Mouse (Mus musculus): ENCODE data around the gene Atp6v1g2. TPM values are rescaled to one million over a fixed set of nuclear protein-coding genes. Genes with fewer than 3 reads are reported as not detected.

Gene Atp6v1g2
- polyA plus RNA-seq, 1 experiment from 2014 or later, result 2.9 TPM

- Histone ChIP-seq H3K4me3 (ENCODE audit: low read depth, low read length) (no peak overlapping the region), H3K36me3 (ENCODE audit: control insufficient read depth, insufficient read depth, low read length) (no peaks in the 10 kb centered on the region), H3K27me3 (replicated peaks; ENCODE audit: control insufficient read depth, insufficient read depth, low read length) (peaks cover 59% of the 10 kb centered on the region), H3K9me3 (ENCODE audit: control insufficient read depth, low read length) (no peaks in the 10 kb centered on the region), H3K9ac (ENCODE audit: low read depth, low read length) (no peak overlapping the region), H3K4me1 (replicated peaks; ENCODE audit: control insufficient read depth, insufficient read depth, low read length) (peaks cover 11% of the 10 kb centered on the region), H3K4me2 (no peak overlapping the region), H3K27ac (ENCODE audit: low read depth, low read length) (no peak overlapping the region)
- DNase-seq (ENCODE audit: low spot score) (no peak), ATAC-seq (replicated peaks; ENCODE audit: low FRiP score) (no peak)
- WGBS, result 55% methylated on average over 8 of the region's 8 CpGs
Measured at GRCm38 (mm10) chr17:35198946-35199345, 34.5 kb upstream of the Atp6v1g2 start.

DNA sequence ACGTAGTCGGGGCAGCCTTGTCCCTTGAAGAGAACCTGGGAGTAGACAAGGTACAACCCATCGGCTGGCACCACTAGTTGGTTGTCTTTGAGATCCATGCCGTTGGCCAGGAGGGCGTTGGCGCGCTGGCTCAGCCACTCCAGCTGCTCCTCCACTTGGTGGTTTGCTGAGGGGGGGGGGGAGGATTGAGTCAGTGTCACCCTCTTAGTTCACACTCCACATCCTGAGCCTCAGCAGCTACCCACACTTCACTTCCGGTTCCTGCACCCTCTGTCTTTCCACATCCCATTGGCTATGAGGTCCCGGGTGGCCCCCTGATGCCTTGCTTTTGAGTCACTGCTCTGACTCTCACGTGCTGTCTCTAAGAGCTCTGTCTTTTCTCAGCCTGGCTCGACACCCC, 33.1 kb upstream of the Atp6v1g2 start:
- H3K27ac ChIP-seq (ENCODE audit: low read depth, low read length), result no peak overlapping the region
- DNase-seq (ENCODE audit: low spot score) (no peak), ATAC-seq (replicated peaks; ENCODE audit: low FRiP score) (no peak)
- H3K27me3 ChIP-seq (replicated peaks; ENCODE audit: control insufficient read depth, insufficient read depth, low read length), result peaks cover 62% of the 10 kb centered on the region
- H3K4me3 ChIP-seq (ENCODE audit: low read depth, low read length), result no peak overlapping the region
- H3K4me1 ChIP-seq (replicated peaks; ENCODE audit: control insufficient read depth, insufficient read depth, low read length), result peaks cover 3% of the 10 kb centered on the region; the same call in 1 of the 2 replicates
- H3K9me3 ChIP-seq (ENCODE audit: control insufficient read depth, low read length), result no peaks in the 10 kb centered on the region
- WGBS, result 52% methylated on average over 11 of the region's 11 CpGs
- no peaks in the 10 kb centered on the region for H3K36me3 ChIP-seq (ENCODE audit: control insufficient read depth, insufficient read depth, low read length)
- peak overlapping the region; percentile 44 for H3K4me2 ChIP-seq
- no peak overlapping the region for H3K9ac ChIP-seq (ENCODE audit: low read depth, low read length)

DNA sequence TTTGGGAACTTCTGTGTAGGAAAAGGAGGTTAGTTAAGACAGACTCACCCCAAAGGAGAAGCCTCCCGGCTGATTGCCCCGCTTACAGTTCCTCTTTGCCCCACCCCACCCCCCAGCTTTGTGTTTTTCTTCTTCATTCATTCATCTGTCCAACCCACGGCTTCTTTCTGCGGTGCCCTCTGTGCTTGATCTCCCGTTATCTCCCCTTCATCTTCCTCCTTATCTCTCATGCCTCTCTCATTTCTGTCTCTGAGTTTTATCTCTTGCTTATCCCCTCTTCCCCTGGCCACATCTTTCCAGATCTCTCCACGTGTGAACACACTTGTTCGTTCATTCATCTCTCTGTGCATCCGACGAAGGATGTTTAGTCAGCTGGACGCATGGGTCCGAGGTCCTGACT, 32.3 kb upstream of the Atp6v1g2 start:
- H3K9me3 ChIP-seq (ENCODE audit: control insufficient read depth, low read length), result no peaks in the 10 kb centered on the region
- ATAC-seq (replicated peaks; ENCODE audit: low FRiP score) (no peak), DNase-seq (ENCODE audit: low spot score) (no peak)
- H3K4me1 ChIP-seq (replicated peaks; ENCODE audit: control insufficient read depth, insufficient read depth, low read length), result peaks cover 3% of the 10 kb centered on the region; the same call in 1 of the 2 replicates
- no peaks in the 10 kb centered on the region for H3K36me3 ChIP-seq (ENCODE audit: control insufficient read depth, insufficient read depth, low read length)
- peak overlapping the region; percentile 44 for H3K4me2 ChIP-seq
- 35% methylated on average over 11 of the region's 11 CpGs for WGBS
- H3K9ac ChIP-seq (ENCODE audit: low read depth, low read length), result no peak overlapping the region
- H3K27ac ChIP-seq (ENCODE audit: low read depth, low read length), result no peak overlapping the region
- H3K27me3 ChIP-seq (replicated peaks; ENCODE audit: control insufficient read depth, insufficient read depth, low read length), result peaks cover 62% of the 10 kb centered on the region
- H3K4me3 ChIP-seq (ENCODE audit: low read depth, low read length), result peak overlapping the region; percentile 22

GRCm38 (mm10) chr17:35201787-35202186, 31.7 kb upstream of the Atp6v1g2 start, which contains the start of gene Tnf:
Tnf (minus strand) TSS chr17:35202007.
- peaks cover 57% of the 10 kb centered on the region for H3K27me3 ChIP-seq (replicated peaks; ENCODE audit: control insufficient read depth, insufficient read depth, low read length)
- H3K27ac ChIP-seq (ENCODE audit: low read depth, low read length), result no peak within 1 kb of the TSS
- DNase-seq (ENCODE audit: low spot score) (no peak), ATAC-seq (replicated peaks; ENCODE audit: low FRiP score) (no peak)
- H3K4me2 ChIP-seq, result peak within 1 kb of the TSS; percentile 44
- 24% methylated on average over 13 of the region's 13 CpGs for WGBS
- H3K9ac ChIP-seq (ENCODE audit: low read depth, low read length), result no peak within 1 kb of the TSS
- peaks cover 3% of the 10 kb centered on the region; the same call in 1 of the 2 replicates for H3K4me1 ChIP-seq (replicated peaks; ENCODE audit: control insufficient read depth, insufficient read depth, low read length)
- no peaks in the 10 kb centered on the region for H3K9me3 ChIP-seq (ENCODE audit: control insufficient read depth, low read length)
- H3K4me3 ChIP-seq (ENCODE audit: low read depth, low read length), result peak within 1 kb of the TSS; percentile 22
- no peaks in the 10 kb centered on the region for H3K36me3 ChIP-seq (ENCODE audit: control insufficient read depth, insufficient read depth, low read length)

GRCm38 (mm10) chr17:35202442-35202841, 31.0 kb upstream of the Atp6v1g2 start:
- WGBS, result 56% methylated on average over 4 of the region's 4 CpGs
- no peak for ATAC-seq (replicated peaks; ENCODE audit: low FRiP score)
- peaks cover 57% of the 10 kb centered on the region for H3K27me3 ChIP-seq (replicated peaks; ENCODE audit: control insufficient read depth, insufficient read depth, low read length)

GRCm38 (mm10) chr17:35204494-35205379, 28.7 kb upstream of the Atp6v1g2 start, which contains the start of gene Lta:
Lta (minus strand) TSS chr17:35205351.
- Histone ChIP-seq H3K4me1 (replicated peaks; ENCODE audit: control insufficient read depth, insufficient read depth, low read length) (peaks cover 3% of the 10 kb centered on the region; the same call in 1 of the 2 replicates), H3K4me2 (no peak within 1 kb of the TSS), H3K9ac (ENCODE audit: low read depth, low read length) (no peak within 1 kb of the TSS), H3K27ac (ENCODE audit: low read depth, low read length) (no peak within 1 kb of the TSS), H3K36me3 (ENCODE audit: control insufficient read depth, insufficient read depth, low read length) (no peaks in the 10 kb centered on the region), H3K4me3 (ENCODE audit: low read depth, low read length) (no peak within 1 kb of the TSS), H3K9me3 (ENCODE audit: control insufficient read depth, low read length) (no peaks in the 10 kb centered on the region), H3K27me3 (replicated peaks; ENCODE audit: control insufficient read depth, insufficient read depth, low read length) (peaks cover 51% of the 10 kb centered on the region)
- WGBS, result 29% methylated on average over 20 of the region's 20 CpGs
- DNase-seq (ENCODE audit: low spot score), result no peak
- ATAC-seq (replicated peaks; ENCODE audit: low FRiP score), result no peak

More at GRCm38 (mm10) chr17:35202442-35202841, 31.0 kb upstream of the Atp6v1g2 start:
- Histone ChIP-seq H3K4me3 (ENCODE audit: low read depth, low read length) (no peak overlapping the region), H3K27ac (ENCODE audit: low read depth, low read length) (no peak overlapping the region), H3K9me3 (ENCODE audit: control insufficient read depth, low read length) (no peaks in the 10 kb centered on the region), H3K36me3 (ENCODE audit: control insufficient read depth, insufficient read depth, low read length) (no peaks in the 10 kb centered on the region), H3K4me1 (replicated peaks; ENCODE audit: control insufficient read depth, insufficient read depth, low read length) (peaks cover 3% of the 10 kb centered on the region; the same call in 1 of the 2 replicates), H3K4me2 (no peak overlapping the region), H3K9ac (ENCODE audit: low read depth, low read length) (no peak overlapping the region)
- DNase-seq (ENCODE audit: low spot score), result no peak

GRCm38 (mm10) chr17:35205380-35205769, 28.1 kb upstream of the Atp6v1g2 start:
- H3K36me3 ChIP-seq (ENCODE audit: control insufficient read depth, insufficient read depth, low read length), result no peaks in the 10 kb centered on the region
- no peaks in the 10 kb centered on the region for H3K9me3 ChIP-seq (ENCODE audit: control insufficient read depth, low read length)
- H3K27me3 ChIP-seq (replicated peaks; ENCODE audit: control insufficient read depth, insufficient read depth, low read length), result peaks cover 51% of the 10 kb centered on the region
- no peak overlapping the region for H3K27ac ChIP-seq (ENCODE audit: low read depth, low read length)
- no peak for ATAC-seq (replicated peaks; ENCODE audit: low FRiP score)
- H3K4me2 ChIP-seq, result no peak overlapping the region
- H3K4me1 ChIP-seq (replicated peaks; ENCODE audit: control insufficient read depth, insufficient read depth, low read length), result peaks cover 3% of the 10 kb centered on the region; the same call in 1 of the 2 replicates
- no peak overlapping the region for H3K9ac ChIP-seq (ENCODE audit: low read depth, low read length)
- WGBS, result 48% methylated on average over 10 of the region's 10 CpGs
- DNase-seq (ENCODE audit: low spot score), result no peak
- no peak overlapping the region for H3K4me3 ChIP-seq (ENCODE audit: low read depth, low read length)

DNA sequence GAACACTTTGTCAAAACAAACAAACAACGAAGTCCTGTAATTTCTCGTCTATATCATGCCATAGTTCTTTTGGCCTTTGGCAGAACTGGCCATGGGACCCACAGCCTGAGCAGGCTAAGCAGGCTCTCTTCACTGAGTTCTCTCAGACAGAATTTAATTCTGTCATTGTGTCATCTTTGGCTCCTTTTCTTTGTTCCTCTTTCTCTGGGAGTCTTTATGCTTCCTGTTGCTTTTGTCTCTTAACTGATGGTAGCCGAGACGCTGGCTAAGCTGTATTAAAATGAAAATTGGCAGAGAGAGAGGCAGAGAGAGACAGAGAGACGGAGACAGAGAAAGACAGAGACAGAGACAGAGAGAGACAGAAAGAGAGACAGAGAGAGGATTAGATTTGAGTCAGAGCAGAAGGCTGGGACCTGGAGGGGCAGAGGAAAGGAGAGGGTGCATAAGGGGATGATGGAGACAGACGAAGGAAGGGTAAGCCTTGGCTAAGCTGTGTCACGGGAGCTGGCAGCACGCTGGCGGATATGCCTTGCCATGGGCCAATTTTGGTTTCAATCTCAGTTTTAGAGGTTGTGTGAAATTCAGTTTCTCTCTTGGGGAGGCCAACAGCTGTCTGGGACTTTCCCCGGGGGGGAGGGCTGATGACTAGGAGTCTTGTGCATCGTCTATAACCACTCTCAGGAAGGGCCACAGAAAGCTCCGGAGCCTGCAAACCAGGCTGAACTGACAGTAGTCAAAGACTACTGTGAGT, 23.5 kb upstream of the Atp6v1g2 start:
- Histone ChIP-seq H3K4me1 (replicated peaks; ENCODE audit: control insufficient read depth, insufficient read depth, low read length) (peaks cover 2% of the 10 kb centered on the region; the same call in 1 of the 2 replicates), H3K4me3 (ENCODE audit: low read depth, low read length) (no peak overlapping the region), H3K27me3 (replicated peaks; ENCODE audit: control insufficient read depth, insufficient read depth, low read length) (peaks cover 5% of the 10 kb centered on the region), H3K36me3 (ENCODE audit: control insufficient read depth, insufficient read depth, low read length) (no peaks in the 10 kb centered on the region), H3K27ac (ENCODE audit: low read depth, low read length) (no peak overlapping the region), H3K4me2 (no peak overlapping the region), H3K9me3 (ENCODE audit: control insufficient read depth, low read length) (no peaks in the 10 kb centered on the region), H3K9ac (ENCODE audit: low read depth, low read length) (no peak overlapping the region)
- ATAC-seq (replicated peaks; ENCODE audit: low FRiP score) (no peak), DNase-seq (ENCODE audit: low spot score) (no peak)
- 61% methylated on average over 12 of the region's 12 CpGs for WGBS
